Mouse (Mus musculus): ENCODE data around the gene Aak1. TPM values are rescaled to one million over a fixed set of nuclear protein-coding genes. Genes with fewer than 3 reads are reported as not detected.

The Aak1 gene
- polyA plus RNA-seq, 1 experiment from 2014 or later = 39.3 TPM

DNA sequence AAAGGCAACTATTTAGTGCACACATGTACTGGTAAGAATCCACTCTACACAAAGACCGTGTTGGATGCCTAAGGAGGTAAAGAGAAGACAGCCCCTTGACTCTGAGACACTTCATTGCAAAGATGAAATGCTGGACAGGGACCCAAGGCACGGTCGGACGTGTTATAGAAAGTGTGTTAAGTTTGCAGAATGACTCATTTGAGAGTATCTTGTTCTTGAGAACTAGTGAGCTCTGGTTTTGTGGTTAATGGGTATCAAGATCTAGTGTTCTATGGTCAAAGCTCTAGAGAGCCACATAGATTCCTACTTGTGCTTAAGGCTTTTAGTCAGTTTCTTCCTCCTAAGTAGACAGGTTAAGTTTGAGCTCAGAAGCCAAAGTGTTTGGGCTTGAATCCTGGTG lies 2.9 kb upstream of the Aak1 start:
- Histone ChIP-seq H3K36me3 (no peaks in the 10 kb centered on the region), H3K4me1 (peaks cover 24% of the 10 kb centered on the region), H3K4me2 (replicated peaks) (no peak overlapping the region), H3K4me3 (no peak overlapping the region), H3K27ac (replicated peaks) (no peak overlapping the region), H3K27me3 (no peaks in the 10 kb centered on the region), H3K9ac (replicated peaks) (no peak overlapping the region), H3K9me3 (no peaks in the 10 kb centered on the region)
- WGBS = 94% methylated on average over 4 of the region's 4 CpGs
- no peak for ATAC-seq (replicated peaks)

DNA sequence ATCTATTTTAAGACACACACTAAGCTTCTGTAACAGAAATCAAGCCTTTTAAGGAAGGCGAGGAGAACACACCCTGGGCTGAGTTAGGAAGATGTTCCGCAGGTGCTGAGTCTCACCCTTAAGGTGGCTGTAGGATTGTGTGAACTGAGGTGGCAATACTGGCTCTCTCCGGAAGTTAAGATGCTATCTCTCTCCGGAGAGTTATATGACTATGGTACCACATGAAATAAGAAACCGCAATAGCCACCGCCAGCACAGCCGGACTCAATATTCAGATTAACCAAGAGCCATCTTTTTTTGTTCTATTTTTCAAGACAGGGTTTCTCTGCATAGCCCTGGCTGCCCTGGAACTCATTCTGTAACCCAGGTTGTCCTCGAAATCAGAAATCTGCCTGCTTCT lies 1.5 kb upstream of the Aak1 start:
- Histone ChIP-seq H3K4me1 (peaks cover 37% of the 10 kb centered on the region), H3K4me3 (peak overlapping the region; percentile 81), H3K9ac (replicated peaks) (peak overlapping the region; percentile 82), H3K27me3 (no peaks in the 10 kb centered on the region), H3K36me3 (no peaks in the 10 kb centered on the region), H3K9me3 (no peaks in the 10 kb centered on the region), H3K4me2 (replicated peaks) (peak overlapping the region; percentile 81), H3K27ac (replicated peaks) (peak overlapping the region; percentile 98)
- 93% methylated on average over 8 of the region's 8 CpGs for WGBS
- ATAC-seq (replicated peaks) = no peak

DNA sequence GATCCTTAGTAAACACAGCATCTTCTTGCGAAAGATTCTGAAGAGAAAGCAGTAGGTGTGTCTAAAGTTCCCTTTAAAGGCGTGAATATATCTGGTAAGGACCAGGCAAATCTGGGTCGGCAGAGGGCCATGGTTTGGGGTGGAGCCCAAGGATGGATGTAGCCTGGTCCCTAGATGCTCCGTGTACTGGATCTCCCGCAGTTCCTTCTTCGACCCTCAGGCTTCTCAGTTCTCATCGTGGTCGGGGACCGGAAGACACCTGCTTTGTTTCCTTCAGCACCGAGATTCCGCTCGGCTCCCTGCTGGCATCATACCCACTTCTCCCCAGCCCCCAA lies 770 bp upstream of the Aak1 start:
- peak overlapping the region; percentile 82 for H3K9ac ChIP-seq (replicated peaks)
- peak; percentile 63 for ATAC-seq (replicated peaks)
- H3K4me3 ChIP-seq = peak overlapping the region; percentile 81
- peak overlapping the region; percentile 81 for H3K4me2 ChIP-seq (replicated peaks)
- peak overlapping the region; percentile 98 for H3K27ac ChIP-seq (replicated peaks)
- H3K9me3 ChIP-seq = no peaks in the 10 kb centered on the region
- H3K4me1 ChIP-seq = peaks cover 39% of the 10 kb centered on the region
- H3K27me3 ChIP-seq = no peaks in the 10 kb centered on the region
- WGBS = under 1% methylated on average over 12 of the region's 12 CpGs
- H3K36me3 ChIP-seq = no peaks in the 10 kb centered on the region

DNA sequence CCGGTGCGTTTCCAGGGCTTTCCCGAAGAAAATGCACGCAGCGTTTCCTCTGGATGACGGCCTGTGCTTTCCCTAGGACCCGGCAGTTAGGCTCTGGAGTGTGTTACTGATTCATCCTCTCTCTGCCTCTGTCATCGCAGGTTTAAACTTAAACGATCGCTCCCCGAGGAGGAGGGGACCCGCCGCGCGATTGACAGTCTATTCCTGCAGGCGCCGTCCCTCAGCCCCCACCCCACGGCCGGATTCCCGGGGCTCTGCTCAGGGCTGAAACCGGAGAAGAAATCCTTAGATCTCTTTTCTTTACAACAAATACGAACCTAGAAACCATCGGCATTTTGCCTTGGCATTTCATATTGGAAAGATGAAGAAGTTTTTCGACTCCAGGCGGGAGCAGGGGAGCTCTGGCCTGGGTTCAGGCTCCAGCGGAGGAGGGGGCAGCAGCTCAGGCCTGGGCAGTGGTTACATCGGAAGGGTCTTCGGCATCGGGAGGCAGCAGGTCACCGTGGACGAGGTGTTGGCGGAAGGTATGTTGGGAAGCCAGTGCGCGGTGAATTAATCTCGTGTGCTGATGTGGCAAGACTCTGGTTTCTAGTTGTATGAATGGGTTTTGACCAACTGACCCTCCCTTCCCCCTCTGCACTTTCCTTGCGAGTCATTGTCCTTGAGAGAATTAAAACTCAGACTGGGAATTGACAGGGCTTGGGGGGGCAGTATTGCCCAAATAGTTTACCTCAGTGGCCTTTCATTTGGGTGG lies 552 bp downstream of the Aak1 start:
- Histone ChIP-seq H3K36me3 (no peaks in the 10 kb centered on the region), H3K27ac (replicated peaks) (peak overlapping the region; percentile 98), H3K27me3 (no peaks in the 10 kb centered on the region), H3K4me2 (replicated peaks) (peak overlapping the region; percentile 81), H3K9me3 (no peaks in the 10 kb centered on the region), H3K4me1 (peaks cover 41% of the 10 kb centered on the region), H3K9ac (replicated peaks) (peak overlapping the region; percentile 82), H3K4me3 (peak overlapping the region; percentile 81)
- ATAC-seq (replicated peaks) = peak; percentile 63
- WGBS = 0% methylated on average over 36 of the region's 36 CpGs

DNA sequence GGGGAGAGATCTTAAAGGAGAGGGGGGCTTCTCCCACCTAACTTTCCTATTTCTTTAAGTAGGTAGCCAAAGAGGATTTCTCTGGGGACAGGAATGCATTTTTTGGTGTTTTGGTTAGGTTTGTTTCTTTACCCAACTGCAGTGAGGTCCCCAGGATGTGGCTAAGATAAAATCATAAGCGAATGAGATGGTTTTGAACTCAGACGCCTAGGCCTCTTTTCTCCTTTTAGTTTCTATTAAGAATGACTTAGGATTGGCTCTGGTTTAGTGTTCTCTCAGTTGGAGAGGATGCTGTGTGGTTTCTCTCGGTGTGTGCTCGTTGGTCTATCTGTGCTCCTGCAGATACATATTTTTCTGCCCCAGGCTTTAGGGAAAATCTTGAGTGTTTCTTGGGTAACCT lies 1.3 kb downstream of the Aak1 start:
- Histone ChIP-seq H3K27me3 (no peaks in the 10 kb centered on the region), H3K4me3 (peak overlapping the region; percentile 81), H3K9me3 (no peaks in the 10 kb centered on the region), H3K9ac (replicated peaks) (peak overlapping the region; percentile 82), H3K4me1 (peaks cover 41% of the 10 kb centered on the region), H3K4me2 (replicated peaks) (peak overlapping the region; percentile 81), H3K36me3 (no peaks in the 10 kb centered on the region), H3K27ac (replicated peaks) (peak overlapping the region; percentile 98)
- 12% methylated on average over 4 of the region's 4 CpGs for WGBS
- ATAC-seq (replicated peaks) = no peak

DNA sequence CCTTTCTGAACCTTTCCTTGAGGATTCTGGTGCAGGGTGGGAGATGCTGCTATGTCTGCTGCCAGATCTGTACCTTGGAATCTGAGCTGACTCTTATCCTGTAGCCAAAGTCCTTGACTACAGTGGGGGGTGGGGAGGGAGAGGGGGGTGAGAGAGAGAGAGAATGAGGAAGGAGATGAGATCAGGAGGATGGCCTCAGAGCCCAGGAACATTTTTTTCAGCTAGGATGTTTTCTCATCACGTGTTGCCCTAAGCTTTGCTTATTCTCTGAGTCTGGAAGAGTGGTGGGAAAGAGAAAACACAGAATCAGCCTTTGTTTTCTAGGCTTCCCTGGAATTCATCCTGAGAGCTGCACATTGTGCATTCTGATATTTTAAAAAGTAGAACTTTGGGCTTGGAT lies 2.2 kb downstream of the Aak1 start:
- no peaks in the 10 kb centered on the region for H3K36me3 ChIP-seq
- 19% methylated on average over 1 of the region's 1 CpGs for WGBS
- H3K4me1 ChIP-seq = peaks cover 41% of the 10 kb centered on the region
- no peak for ATAC-seq (replicated peaks)
- no peak overlapping the region; the same call in 1 of the 2 replicates for H3K9ac ChIP-seq (replicated peaks)
- peak overlapping the region; percentile 81 for H3K4me3 ChIP-seq
- H3K9me3 ChIP-seq = no peaks in the 10 kb centered on the region
- no peaks in the 10 kb centered on the region for H3K27me3 ChIP-seq
- H3K4me2 ChIP-seq (replicated peaks) = peak overlapping the region; percentile 81
- no peak overlapping the region for H3K27ac ChIP-seq (replicated peaks)

DNA sequence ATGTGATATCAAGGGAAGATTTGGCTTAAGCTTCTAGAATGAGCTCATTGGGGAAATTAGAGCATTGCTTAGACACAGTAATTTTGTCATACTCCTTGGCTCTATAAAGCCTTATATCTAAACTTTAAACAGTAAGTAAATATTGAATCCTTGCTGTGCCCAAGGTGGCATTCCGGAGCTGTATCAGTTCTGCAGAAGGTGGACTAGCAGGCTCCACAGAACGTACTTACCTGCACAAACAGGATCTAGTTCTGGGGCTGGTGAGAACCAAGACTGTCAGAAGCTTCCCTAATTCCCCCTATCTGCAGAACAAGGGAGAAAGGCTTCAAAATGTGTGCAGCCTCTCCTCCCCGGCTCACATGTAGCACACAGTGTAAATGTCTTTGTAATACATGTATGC lies 4.6 kb downstream of the Aak1 start:
- H3K36me3 ChIP-seq = no peaks in the 10 kb centered on the region; the same call in 1 of the 2 replicates
- ATAC-seq (replicated peaks) = no peak
- 92% methylated on average over 3 of the region's 3 CpGs for WGBS
- no peak overlapping the region for H3K27ac ChIP-seq (replicated peaks)
- no peak overlapping the region for H3K4me3 ChIP-seq
- H3K9me3 ChIP-seq = no peaks in the 10 kb centered on the region
- H3K27me3 ChIP-seq = no peaks in the 10 kb centered on the region
- H3K4me1 ChIP-seq = peaks cover 30% of the 10 kb centered on the region
- no peak overlapping the region for H3K9ac ChIP-seq (replicated peaks)
- H3K4me2 ChIP-seq (replicated peaks) = no peak overlapping the region

DNA sequence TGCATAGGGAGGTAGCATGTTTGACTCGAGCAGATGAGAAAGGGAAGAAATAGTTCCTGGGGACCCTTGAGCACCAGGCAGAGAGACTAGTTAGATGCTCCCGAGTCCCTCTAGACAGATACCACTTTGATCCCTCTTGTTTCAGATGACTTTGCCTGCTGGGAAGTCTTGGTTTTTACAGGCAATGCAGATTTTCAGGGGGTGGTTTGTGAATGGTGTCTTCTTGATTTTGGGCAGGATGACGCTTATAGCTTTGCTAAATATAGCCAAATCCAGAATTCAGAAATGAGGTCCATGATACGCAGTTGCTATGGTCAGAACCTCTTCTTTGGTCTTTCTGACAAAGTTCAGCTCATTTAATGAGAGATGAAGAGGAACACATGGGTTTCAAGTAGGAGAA lies 5.6 kb downstream of the Aak1 start:
- Histone ChIP-seq H3K4me3 (no peak overlapping the region), H3K36me3 (no peaks in the 10 kb centered on the region; the same call in 1 of the 2 replicates), H3K9me3 (no peaks in the 10 kb centered on the region), H3K4me2 (replicated peaks) (no peak overlapping the region), H3K9ac (replicated peaks) (no peak overlapping the region), H3K4me1 (peaks cover 30% of the 10 kb centered on the region), H3K27ac (replicated peaks) (no peak overlapping the region), H3K27me3 (no peaks in the 10 kb centered on the region)
- ATAC-seq (replicated peaks) = no peak
- 84% methylated on average over 4 of the region's 4 CpGs for WGBS

DNA sequence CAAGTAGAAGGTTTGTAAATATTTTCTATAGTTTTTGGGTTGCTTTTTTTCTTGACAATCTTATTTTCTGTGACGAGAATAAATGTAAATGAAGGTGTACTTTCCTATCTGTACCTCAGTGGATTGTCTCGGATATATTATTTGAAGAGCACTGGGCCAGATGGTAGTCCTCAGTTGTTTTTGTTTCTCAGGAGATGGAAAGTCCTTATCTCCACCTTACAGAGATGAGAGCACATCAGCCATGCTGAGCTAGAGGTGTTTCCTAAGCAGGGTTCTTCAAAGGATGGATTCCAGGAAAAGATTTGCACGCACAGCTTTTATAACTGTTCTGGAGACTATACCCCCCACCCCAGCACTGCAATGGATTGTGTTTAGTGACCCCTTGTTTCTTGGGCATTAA lies 9.3 kb downstream of the Aak1 start:
- Histone ChIP-seq H3K27ac (replicated peaks) (no peak overlapping the region), H3K4me2 (replicated peaks) (no peak overlapping the region), H3K9ac (replicated peaks) (no peak overlapping the region), H3K27me3 (no peaks in the 10 kb centered on the region), H3K9me3 (no peaks in the 10 kb centered on the region), H3K4me3 (no peak overlapping the region), H3K4me1 (0 out of 2 replicates have a peak, but pooled peaks cover 1% of the 10 kb centered on the region), H3K36me3 (no peaks in the 10 kb centered on the region; the same call in 1 of the 2 replicates)
- no peak for ATAC-seq (replicated peaks)
- 94% methylated on average over 3 of the region's 3 CpGs for WGBS

DNA sequence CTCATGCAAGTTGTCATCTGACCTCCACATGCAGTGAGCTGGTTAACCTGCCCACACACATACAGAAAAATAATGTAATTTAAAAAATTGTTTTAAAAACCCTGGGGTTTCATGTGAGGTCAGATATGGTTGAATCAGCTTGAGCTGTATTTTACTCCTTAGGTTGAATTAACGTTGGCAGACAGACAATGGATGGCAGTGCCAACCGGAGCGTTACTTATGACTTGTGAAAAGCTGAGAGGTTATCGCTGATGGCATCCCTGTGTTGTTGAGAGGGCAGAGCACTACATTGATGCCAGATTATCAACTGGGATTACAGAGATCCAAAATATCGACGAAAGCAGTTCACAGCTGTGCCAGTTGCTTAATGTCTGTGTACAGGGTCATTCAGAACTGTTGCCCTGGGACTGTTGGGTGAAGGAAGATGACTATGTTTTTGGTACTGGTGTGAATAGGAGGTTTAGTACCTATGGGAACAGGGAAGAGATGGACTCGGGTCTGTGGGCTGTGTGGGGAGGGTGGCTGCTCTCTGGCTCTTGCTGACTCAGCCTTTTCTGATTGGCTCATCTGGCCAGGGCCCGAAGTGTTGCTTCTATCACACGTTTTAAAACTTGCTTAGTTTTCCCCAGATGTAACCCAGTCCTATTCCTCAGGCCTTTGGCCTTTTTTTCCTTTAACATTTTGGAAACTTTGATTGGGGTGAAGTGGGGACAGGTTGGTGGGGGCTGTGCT lies 11.6 kb downstream of the Aak1 start:
- Histone ChIP-seq H3K4me2 (replicated peaks) (no peak overlapping the region), H3K4me3 (no peak overlapping the region), H3K9me3 (no peaks in the 10 kb centered on the region), H3K27me3 (no peaks in the 10 kb centered on the region), H3K4me1 (no peaks in the 10 kb centered on the region), H3K9ac (replicated peaks) (no peak overlapping the region), H3K27ac (replicated peaks) (no peak overlapping the region), H3K36me3 (no peaks in the 10 kb centered on the region; the same call in 1 of the 2 replicates)
- no peak for ATAC-seq (replicated peaks)
- 83% methylated on average over 9 of the region's 9 CpGs for WGBS

DNA sequence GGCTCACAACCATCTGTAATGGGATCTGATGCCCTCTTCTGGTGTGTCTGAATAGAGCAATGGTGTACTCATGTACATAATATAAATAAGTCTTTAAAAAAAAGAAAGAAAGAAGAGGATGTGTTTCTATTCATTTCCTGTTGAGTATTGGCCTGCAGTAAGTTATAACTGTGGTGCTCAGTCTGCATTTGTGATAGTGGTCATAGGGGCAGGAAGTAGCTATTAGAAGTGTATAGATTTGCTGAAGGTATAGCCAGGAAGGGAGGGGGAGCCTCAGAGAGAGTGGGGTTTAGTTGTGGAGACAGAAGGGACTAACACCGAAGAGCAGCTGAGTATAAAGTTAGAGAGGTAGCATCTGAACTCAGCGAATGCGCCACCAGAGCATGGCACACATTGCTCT lies 15.0 kb downstream of the Aak1 start:
- Histone ChIP-seq H3K4me2 (replicated peaks) (no peak overlapping the region), H3K27ac (replicated peaks) (no peak overlapping the region), H3K9ac (replicated peaks) (no peak overlapping the region), H3K36me3 (no peaks in the 10 kb centered on the region; the same call in 1 of the 2 replicates), H3K4me3 (no peak overlapping the region), H3K4me1 (no peaks in the 10 kb centered on the region), H3K9me3 (no peaks in the 10 kb centered on the region), H3K27me3 (no peaks in the 10 kb centered on the region)
- ATAC-seq (replicated peaks) = no peak
- WGBS = 92% methylated on average over 3 of the region's 3 CpGs

DNA sequence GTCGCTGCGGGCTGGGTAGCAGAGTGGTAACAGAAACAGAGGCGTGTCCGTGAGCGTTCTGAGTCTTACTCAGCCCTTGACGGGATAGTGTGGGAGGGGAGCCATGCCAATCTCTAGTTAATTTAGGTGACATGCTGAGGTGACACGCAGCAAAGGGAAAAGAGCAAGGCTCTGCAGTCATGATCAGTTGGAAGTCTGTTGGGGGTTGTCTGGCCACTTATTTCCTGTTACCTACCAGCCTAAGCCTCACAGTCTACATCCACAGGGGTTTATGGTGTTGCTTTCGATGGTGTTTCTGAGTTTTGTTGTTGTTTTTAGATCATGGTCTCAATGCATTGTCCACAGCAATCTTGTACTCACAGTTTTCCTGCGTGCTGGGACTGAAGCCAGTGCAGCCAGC lies 21.0 kb downstream of the Aak1 start:
- Histone ChIP-seq H3K4me3 (no peak overlapping the region), H3K27me3 (no peaks in the 10 kb centered on the region), H3K36me3 (no peaks in the 10 kb centered on the region), H3K4me1 (no peaks in the 10 kb centered on the region), H3K27ac (replicated peaks) (no peak overlapping the region), H3K9ac (replicated peaks) (no peak overlapping the region), H3K4me2 (replicated peaks) (no peak overlapping the region), H3K9me3 (no peaks in the 10 kb centered on the region)
- WGBS = 86% methylated on average over 9 of the region's 9 CpGs
- ATAC-seq (replicated peaks) = no peak
